Mouse (Mus musculus): Measurements from ENCODE around the gene Ubl4a.
"Not testable (repeated sequence)": the region's sequence is repeated elsewhere in the genome, so short reads cannot be mapped to it uniquely, and the experiment has no call there.

Gene Ubl4a

DNA sequence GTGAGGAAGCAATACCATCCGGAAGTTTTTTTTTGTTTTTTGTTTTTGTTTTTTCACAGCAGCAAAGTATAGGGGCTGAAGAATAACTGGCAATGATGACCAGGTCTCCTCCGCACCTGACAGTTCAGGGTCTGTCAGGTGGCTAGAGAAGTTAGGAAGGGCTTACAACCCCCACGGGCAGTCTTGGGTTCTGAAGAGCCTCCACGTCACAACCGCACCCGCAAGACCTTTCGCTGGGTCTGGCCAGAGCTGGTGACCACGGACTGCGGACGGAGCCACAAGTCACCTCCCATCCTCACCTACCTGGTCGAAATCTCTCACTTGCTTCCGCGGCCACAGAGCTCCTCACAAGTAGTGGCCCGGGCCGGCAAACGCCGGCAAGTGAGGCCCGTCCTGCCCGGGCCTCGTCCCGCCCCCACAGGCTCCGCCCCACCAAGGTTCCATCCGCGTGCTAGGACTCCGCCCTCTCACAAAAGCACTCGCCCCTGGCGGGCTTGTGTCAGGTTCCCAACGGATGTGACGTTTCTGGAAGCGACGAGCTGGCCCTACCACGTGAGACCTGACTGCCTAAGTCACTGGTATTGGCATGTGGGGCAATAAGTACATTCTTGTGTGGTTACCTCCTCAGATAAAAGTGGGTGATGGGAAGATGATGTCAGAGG, at the start of gene Ubl4a, which contains the start of gene Slc10a3:
Ubl4a (minus strand) TSS at position 331 of the 662 bp plus-strand sequence.
Slc10a3 (minus strand) TSS at position 462 of the 662 bp plus-strand sequence.
- DNase-seq (ENCODE audit: low spot score in 2 of 2): peak; percentile 77 to 90

DNA sequence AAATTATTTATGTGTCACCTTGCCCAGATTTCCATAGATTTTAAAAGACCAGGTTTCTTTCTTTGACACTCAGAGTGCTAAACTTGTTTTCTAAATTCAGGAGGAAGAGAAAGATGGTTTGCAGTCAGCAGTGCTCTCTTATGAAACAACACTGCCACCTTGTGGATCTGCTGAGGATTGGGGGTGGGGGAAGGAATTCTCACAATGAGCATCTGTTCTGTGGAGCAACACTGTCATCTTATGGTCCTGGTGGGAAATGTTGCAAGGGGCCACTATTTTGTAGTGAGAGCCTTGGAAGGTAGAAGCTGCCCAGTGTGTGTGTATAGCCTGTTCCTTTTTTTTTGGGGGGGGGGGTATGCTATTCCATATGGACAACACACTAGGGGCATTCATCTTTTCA, 40.4 kb upstream of the Ubl4a start:
- DNase-seq (ENCODE audit: low spot score in 2 of 2): peak; percentile 35 to 51

DNA sequence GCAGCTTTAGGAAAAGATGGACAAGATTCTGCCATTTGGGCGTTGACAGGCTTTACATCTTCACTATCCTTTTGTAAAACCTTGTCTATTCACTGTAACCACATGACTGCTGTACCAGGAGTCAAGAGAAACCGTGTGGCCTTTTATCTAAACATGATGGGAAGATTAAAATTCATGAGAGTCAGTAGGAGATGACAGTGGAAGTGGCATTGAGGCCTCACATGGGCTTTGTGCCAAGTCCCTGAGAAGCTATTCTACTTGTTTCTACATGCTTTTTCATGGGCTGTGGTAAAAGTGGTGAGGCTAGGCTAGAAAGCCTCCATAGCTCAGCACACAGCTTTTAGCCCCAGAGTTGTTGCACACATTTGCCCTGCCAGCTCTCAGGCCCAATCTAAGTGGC, 35.3 kb upstream of the Ubl4a start:
- no peak for DNase-seq (ENCODE audit: low spot score in 2 of 2)

DNA sequence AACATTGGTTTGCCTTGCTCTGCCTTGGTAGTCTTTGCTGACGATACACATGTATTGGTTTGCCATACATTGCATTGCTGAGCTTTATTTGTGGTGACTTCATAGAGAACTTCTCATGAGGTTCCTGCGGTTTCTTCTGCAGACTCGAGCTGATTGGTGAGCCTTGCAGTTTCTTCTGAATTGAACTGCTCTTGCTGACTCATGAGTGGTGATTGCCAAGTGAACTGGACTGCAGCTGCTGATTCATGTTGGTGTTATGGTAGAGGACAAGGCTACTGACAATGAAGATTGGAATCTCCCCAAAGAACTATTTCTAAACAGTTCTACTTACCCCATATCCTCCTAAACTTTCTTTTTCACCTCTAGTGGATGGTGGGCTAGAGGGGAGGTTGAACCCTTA, 27.1 kb upstream of the Ubl4a start:
- DNase-seq (ENCODE audit: low spot score in 2 of 2): no peak

DNA sequence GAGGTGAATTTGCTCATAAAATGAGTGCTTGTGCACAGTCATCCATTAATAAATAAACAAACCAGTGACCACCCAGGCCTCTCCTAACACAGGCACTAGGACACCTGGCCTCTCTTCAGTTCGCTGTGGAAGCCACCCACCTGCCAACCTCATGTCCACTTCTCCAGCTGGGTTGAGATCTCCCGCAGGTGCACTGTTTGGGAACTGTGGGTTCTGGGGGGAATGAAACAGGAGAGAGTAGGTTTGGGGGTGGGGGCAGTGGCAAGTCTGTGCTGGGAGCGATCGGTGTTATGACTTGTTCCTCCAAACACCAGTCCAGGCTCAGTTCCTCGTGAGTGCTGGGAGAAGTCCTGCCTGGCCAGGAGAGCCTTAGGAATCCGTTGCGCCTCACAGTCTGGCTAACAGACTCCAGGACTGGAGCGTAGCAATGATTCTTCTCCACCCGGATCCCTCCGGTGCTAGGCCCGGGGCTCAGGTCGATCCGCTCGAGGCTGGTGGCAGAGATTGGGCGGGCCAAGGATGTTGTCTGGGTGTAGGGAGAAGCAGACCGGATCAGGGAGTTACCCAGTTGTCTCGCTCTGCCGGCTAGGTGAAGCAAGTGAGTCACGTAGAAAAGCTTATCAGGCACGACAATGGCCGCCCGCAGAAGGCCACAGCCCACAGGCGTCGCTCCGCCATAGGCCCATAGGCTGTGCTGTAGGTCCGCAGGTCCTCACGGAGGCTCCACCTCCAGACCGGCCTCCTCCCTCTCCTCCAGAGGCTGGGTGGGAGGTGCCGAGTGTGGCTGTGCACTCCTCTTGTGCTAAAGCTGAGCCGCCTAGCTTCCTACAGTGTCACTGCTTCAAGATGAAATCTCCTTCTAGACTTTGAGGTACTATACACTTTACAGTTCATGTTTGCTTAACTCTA, 19.8 kb upstream of the Ubl4a start, which contains the start of the genes Fam3a and Ikbkg:
Fam3a (minus strand) TSS at position 738 of the 909 bp plus-strand sequence.
Ikbkg (plus strand) TSS at position 756 of the 909 bp plus-strand sequence.
- DNase-seq (ENCODE audit: low spot score in 2 of 2): peak; percentile 59 to 83

DNA sequence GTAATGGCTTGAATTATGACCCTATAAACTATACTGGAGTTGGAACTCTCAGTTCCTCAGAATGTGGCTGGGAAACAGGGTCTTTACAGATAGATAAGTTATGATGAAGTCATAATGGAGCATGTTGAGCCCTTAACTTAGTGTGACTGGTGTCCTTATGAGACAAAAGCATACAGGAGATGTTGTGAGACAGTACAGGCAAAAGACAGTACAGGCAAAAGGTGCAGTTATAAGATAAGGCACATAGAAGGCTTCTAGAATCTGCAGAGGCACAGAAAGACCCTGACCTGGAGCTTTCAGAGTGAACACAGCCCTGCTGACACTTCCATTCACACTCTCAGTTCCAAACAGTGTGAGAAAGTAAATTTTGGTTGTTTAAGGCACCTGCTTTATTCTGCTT, 15.1 kb upstream of the Ubl4a start:
- DNase-seq (ENCODE audit: low spot score in 2 of 2): no peak

DNA sequence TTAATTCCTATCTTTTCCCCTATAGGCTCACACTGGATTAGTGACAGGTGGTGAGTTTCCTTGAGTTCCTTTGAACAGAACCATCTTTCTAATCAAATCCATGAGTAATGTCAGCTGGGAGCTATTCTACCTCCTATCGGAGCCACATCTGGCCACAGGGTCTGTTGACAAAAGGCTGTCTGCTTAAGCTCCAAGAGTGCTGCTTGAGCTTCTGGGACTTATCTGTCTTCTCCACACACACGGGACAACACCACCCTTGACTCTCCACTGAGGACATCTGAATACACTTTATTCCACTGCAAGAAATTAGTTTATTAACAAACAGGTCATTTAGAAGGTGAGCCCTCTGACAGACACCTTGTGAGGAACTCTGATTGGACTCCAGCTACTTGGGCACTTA, 11.4 kb upstream of the Ubl4a start:
- DNase-seq (ENCODE audit: low spot score in 2 of 2): no peak

DNA sequence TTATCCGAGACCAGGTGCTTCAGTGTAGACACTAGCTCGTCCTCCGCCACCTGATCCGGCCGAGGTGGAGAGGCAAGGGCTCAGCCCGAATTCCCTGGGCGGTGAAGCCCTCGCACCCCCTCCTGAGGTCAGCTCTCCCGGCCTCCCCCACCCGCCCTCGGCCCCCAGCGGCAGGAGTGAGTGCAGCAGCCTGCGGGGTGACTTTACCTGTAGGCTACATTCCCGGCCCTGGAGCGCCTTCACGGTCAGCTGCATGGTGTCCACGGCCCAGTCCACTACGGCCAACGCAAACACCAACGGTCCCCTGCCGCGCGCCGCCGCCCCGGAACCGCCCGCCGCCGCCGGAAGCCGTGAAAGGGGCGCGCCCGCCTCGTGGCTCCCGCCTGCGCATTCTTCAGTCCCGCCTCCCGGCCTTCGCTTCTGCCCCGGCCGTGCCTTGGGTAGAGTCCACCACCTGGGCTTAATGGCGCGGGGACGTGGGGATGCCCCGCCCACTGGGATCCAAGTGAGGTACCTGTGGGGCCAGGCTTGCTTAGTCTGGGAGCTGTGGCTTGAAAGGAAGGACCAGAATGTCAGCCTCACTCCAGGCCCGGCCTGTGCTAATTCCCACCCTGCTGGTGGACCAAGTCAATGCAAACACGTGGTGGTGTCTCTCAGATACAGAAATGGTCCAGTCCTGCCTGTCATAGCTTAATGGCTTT, 4.7 kb downstream of the Ubl4a start:
- DNase-seq (ENCODE audit: low spot score in 2 of 2): peak; percentile 60 to 73

DNA sequence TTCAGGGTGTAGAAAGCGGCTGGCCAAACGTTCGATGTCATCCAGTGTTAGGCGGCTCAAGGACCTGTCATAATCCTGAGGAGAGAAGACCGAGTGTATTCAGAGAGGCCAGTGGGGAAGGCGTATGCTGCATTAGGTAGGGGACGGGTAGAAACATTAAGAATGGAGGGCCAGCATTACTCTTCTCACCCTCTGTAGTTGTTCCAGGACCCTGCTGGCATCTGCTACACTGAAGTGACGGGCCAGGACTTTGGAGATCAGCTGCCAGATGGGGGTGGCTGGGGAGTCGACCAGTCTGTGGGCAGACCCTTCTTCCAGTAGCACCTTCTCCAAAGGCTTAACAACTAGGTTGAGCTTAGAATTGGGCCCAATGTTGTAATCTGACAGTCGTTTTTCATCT, 5.5 kb downstream of the Ubl4a start:
- DNase-seq (ENCODE audit: low spot score in 2 of 2): no peak

DNA sequence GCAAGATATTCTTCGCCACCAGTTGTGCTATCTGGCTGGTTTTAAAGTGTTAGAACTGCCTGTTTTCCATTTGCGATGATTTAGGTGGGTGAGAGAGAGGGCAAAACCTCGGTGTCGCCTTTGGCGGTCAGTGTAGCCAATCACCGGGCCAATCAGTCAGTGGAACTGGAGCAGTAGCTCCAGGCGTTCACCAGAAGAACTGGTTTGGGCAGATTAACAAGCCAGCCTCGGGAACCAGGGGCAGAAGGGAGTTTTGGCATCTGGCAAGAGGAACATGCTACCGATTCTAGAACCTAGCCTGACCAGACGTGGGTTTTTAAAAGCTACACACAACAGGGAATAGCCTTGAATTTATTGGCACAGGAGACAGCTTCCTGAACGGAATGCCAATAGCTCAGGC, 13.8 kb downstream of the Ubl4a start:
- DNase-seq (ENCODE audit: low spot score in 2 of 2): peak in 1 of 2 experiments; percentile 48

DNA sequence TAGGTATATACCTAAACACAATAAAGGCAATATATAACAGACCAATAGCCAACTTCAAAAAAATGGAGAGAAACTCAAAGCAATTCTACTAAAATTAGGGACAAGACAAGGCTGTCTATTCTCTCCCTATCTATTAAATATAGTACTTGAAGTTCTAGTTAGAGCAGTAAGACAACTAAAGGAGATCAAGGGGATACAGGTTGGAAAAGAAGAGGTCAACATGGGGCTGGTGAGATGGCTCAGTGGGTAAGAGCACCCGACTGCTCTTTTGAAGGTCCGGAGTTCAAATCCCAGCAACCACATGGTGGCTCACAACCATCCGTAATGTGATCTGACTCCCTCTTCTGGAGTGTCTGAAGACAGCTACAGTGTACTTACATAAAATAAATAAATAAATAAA, 15.9 kb downstream of the Ubl4a start:
- not testable (repeated sequence) for DNase-seq (ENCODE audit: low spot score in 2 of 2)

DNA sequence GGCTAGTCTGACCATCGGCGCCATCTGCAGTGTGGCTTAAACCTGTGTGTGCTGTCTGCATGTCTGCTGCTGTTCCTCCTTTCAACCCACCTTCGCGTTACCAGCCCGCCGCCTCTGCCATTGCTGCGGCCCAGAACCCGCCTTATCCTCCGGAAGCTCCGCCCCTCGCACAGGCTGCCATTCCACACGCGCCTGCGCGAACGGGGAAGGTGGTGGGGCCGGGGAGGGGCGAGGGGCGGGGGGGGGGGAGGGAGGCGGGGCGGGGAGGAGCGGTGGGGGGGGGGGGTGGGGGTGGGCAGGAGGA, 19.6 kb downstream of the Ubl4a start, which contains the start of gene Lage3:
Lage3 (minus strand) TSS at position 152 of the 304 bp plus-strand sequence.
- peak; percentile 42 to 76 for DNase-seq (ENCODE audit: low spot score in 2 of 2)

DNA sequence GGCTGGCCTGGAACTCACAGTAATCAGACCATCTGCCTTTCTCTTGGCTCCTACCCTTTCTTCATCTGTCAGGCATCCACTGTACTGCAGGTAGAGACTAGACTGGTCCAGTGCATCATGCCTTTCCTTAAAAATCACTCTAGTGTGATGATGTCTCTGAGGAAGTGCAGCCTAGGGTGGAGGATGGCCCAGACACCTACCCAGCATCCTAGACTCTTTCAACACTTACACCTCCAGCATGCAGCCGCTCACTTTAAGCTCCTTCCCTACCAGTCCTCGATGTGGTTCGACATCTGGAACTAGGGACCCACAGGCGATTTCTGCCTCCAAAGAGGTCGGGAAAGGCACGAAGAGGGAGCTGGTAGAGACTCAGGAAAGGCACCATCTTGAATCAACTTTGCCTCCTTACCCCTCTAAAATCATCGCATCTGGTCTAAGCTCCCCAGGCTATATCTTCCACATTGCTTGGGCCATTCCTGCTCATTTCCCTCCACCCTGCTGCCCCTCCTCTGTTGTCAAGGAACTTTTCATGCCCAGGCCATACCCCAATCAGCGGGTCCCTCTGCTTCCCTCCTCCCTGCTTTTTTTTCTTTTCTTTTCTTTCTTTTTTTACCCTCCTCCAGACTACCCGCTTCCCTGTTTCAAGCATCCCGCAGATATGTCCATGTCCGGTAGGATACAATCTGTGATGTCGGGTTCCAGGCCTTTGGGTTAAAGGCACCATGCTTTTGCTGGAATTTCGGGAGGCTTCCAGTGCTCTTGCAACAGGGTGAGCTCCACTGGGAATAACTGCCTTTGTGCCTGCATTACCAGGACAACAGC, 20.2 kb downstream of the Ubl4a start:
- DNase-seq (ENCODE audit: low spot score in 2 of 2): no peak

DNA sequence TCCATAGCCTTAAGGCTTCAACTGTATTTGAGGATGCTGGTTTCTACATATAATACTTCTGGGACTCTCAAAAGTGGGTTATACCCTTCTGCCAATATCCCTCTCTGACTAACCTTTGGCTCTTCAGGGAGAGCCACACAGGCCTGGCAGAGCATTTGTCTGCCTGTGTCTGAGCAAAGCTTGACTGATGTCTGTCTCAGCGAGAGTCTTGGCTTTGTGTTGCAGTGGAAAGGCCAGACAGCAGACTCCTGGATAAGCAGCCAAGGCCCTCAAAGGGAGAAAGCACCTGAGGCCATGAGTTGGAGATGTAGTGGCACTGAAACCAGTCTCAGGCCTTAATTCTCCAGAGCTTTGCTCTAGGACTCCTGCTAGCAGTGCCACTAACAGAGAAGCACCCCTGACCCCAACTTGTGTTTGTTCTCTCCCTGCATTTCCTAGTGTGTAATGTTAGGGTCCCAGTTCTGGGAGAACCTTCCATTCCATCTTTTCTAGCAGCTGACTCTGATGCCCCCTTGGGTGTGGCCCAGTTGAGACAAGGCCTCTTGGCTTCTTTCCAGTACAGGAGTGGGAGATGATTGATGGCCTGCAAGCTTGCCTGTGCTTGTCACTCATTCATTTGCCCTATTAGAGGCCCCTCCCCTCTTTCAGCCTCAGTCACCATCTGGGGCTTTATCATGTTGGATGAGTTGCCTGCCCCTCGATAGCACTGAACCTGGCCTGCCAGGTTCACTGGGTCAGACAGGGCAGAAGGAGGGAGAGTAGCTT, 42.7 kb downstream of the Ubl4a start:
- no peak for DNase-seq (ENCODE audit: low spot score in 2 of 2)

DNA sequence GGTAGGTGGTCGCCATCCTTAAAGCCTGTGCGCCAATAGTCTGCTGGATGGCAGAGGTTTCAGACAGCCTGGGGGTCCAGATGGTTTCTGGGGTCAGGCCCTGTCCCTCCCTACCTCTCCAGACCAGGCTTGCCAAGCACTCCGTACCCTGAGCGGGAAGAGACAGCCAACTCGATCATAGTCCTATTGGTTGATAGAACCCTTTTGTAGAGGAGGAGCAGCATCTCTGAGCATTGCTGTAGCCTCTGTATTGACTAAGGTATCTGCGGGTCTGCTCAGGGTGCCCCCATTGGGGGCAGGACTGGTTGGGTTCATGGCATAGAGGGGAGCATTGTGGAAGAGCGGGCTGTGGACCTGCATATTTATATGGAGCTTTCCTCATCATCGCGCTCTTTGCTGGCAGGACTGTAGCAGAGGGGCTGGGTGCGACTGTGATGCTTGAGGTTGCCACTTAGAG, 43.8 kb downstream of the Ubl4a start:
- no peak for DNase-seq (ENCODE audit: low spot score in 2 of 2)

DNA sequence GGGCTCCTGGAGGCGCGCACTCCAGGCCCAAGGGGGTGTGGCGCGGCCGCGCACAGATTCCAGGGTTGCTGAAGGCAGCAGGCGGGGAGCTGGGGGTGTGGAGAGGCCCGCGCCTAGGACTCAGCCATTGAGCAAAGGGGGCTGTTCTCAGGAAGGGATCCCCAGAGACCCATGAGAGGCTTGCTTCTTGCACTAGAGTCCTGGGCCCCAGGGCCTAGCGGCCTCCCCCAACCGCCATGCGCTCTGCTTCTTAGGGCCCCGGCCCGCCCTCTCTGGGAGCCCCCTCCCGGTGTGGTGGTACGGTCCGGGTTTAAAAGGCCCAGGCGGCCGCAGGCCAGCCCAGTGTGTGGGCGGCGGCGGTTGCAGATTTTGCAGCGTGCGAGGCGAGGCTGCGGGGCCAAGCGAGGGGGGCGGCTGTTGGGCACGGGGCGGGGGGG, 44.3 kb downstream of the Ubl4a start, which contains the start of gene Plxna3:
Plxna3 (plus strand) TSS at position 342 of the 437 bp plus-strand sequence.
- peak; percentile 62 to 67 for DNase-seq (ENCODE audit: low spot score in 2 of 2)
